Mouse (Mus musculus) liver, adult 10 weeks (tissue): ENCODE measurements around the gene Llgl2. TPM values are rescaled to one million over a fixed set of nuclear protein-coding genes. Genes with fewer than 3 reads are reported as not detected.

Source experiments
- polyA plus RNA-seq: library from polyadenylated mRNA; stranded (reverse); fragments of 350-450 nt; fragmentation: Illumina TruSeq; extraction: RNeasy Lipid Tissue Mini Kit (QIAGEN cat#74804); gene quantifications from one replicate; pipeline ENCODE4 v1.2.3, GENCODE M21; 2014; ENCODE audit warnings: low read depth, low replicate concordance

Llgl2 gene
- 1.5 TPM for polyA plus RNA-seq

DNA sequence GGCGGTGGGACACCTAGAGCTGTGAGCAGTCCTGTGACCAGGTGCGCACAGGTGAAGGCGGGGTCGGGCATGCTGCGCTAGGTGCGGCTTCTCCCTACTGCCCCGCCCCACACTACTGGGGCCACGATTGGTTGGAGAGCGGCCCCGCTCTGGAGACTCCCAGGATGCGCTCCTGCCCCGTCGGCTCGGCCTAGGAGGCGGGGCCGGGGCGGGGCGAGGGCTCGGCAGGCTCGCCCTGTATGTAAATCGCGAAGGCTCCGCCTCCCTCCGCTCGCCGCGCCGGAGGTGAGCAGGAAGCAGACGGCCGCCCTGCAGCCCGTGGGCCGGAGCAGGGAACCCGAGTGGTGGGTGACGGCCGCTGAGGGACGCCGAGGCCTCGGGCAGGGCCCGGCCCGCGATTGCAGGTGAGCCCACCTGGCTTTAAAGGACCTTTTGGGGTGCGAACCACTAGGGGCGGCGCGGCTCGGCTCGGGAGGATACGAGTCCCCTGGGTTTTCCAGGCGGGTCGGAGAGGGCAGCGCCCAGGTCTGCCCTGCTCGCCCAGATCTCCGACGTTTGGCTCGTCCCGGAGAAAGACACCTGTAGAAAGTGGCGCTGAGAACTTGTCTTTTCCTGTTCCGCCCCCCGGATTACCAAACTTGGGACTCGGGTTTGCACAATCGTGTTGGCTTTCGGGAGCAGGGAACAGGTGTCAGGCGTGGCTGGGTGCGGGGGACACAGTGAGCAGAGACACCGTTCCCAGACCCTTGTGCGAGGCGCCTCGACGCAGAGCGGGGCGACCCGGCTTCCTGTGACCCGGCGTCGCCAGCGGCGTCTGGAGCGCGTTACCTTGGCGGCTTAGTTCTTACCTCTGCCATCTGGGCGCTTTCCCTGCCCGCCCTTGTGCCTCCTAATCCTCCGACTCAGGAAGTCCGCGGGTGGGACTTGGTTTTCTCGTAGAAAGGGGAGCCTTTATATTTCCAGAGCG, at the start of gene Llgl2:
Gene Llgl2, plus strand, starts transcription at position 276 of the 967 bp plus-strand sequence.

DNA sequence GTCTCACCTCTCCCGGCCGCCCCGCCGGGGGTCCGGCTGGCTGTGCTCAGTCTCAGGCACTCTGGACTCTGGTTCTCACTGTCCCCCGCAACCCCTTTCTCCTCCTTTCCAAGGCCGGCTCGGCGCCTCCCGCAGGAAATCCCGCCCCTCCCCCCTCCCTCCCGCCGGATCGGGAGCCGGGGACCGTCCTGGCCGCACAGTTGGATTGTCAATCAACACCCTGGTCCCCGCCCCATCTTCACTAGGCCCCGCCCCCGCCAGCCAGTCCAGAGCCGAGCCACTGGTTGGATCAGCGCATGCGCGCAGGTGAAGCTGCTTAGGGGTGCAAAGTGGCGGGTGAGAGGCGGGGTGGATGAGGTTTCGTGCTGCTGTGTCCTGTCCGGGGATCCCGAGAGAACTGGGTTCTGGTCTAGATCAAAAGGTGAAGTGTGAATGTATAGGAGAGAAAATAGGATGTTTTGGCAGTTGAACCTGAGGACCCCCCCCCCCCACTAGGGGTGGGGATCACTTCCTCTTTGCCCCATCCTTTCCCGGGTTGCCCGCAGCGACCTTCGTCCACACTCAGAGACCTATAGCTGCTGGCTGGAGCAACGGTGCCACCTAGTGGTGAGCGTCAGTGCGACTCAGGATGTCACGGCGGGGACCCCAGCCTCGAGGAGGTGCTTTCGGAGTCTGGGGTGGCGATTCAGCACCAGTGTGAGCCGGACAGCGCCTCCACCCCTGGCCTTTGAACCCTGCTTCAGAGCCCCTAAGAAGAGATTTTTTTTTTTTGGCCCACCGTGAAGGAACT, 10.1 kb upstream of the Llgl2 start, which contains the start of gene Caskin2:
Gene Caskin2, minus strand, starts transcription at position 133 of the 790 bp plus-strand sequence.

GRCm38 (mm10) chr11:115814605-115815450, 9.0 kb upstream of the Llgl2 start, which contains the start of gene Tsen54:
TSS of gene Tsen54 (plus strand) at chr11:115814724.

GRCm38 (mm10) chr11:115858354-115858753, 34.5 kb downstream of the Llgl2 start, which contains the start of gene Myo15b:
TSS of gene Myo15b (plus strand) at chr11:115858406.

GRCm38 (mm10) chr11:115899486-115900266, 75.8 kb downstream of the Llgl2 start, which contains the start of gene Smim5:
TSS of gene Smim5 (plus strand) at chr11:115899966.

Other genes starting within 250 kb of the Llgl2 start
- 9.8 TPM for gene Mrps7, start 220.1 kb upstream of the Llgl2 start, polyA plus RNA-seq
- 1.4 TPM for gene Gga3, start 220.0 kb upstream of the Llgl2 start, polyA plus RNA-seq
- gene Mif4gd, start 211.1 kb upstream of the Llgl2 start, polyA plus RNA-seq = 20.9 TPM
- gene Slc25a19, start 195.8 kb upstream of the Llgl2 start, polyA plus RNA-seq = 3.5 TPM
- gene Grb2, start 115.5 kb upstream of the Llgl2 start, polyA plus RNA-seq = 36.1 TPM
- 1.7 TPM for gene Tmem94, start 58.6 kb upstream of the Llgl2 start, polyA plus RNA-seq
- gene Caskin2, start 10.4 kb upstream of the Llgl2 start, polyA plus RNA-seq = 0.26 TPM
- gene Tsen54, start 9.3 kb upstream of the Llgl2 start, polyA plus RNA-seq = 1.5 TPM
- not detected for gene Myo15b, start 34.4 kb downstream of the Llgl2 start, polyA plus RNA-seq
- gene Smim5, start 75.9 kb downstream of the Llgl2 start, polyA plus RNA-seq = not detected
- 0.42 TPM for gene Smim6, start 88.0 kb downstream of the Llgl2 start, polyA plus RNA-seq
- 6.3 TPM for gene Sap30bp, start 109.2 kb downstream of the Llgl2 start, polyA plus RNA-seq
- 1.2 TPM for gene Recql5, start 109.4 kb downstream of the Llgl2 start, polyA plus RNA-seq
- gene Itgb4, start 150.7 kb downstream of the Llgl2 start, polyA plus RNA-seq = not detected
- gene Galk1, start 188.7 kb downstream of the Llgl2 start, polyA plus RNA-seq = 0.66 TPM
- gene H3f3b, start 203.9 kb downstream of the Llgl2 start, polyA plus RNA-seq = 281 TPM
- 0.69 TPM for gene Unk, start 206.3 kb downstream of the Llgl2 start, polyA plus RNA-seq